9 mouse cellular contexts compared by ENCODE assay signal in the genomic region with DNA sequence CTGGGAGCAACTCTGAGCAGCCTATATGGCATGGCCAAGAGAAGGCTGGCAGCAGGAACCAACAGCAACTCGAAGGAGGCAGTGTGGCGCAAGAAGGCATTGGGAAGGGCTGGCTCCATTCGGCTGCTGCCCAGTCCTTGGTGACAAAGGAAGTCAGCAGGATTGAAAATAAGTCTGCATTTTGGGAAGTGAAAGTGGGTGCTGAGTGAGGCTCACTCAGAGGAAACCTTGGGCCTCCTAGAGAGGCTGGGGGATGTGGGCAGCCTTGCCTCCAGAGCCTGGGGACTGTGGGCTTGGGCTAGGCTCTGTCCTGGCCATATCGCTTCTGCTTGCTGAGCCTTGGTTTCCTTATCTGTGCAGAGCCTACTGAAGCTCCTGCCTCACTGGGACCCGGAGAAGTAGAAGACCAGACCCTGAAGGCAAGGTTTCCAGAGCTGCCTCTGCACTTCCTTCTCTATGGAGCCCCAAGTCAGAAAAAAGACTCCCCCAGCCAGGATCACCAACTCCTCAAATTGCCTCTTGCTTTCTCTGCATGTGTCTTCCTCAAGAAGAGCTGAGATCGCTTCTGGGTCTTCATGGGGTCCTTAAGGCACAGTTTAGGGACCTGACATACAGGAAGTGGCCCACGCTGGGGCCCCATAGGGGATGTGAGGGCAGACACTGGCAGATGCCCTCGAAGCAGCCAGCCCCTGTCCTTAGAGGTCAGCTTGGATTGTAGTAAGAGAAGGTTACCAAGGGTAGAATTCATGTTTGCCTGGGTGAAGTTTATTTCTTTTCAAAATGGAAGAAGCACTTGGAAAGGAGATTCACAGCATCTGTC. TPM values are rescaled to one million over a fixed set of nuclear protein-coding genes. Genes with fewer than 3 reads are reported as not detected.
DNase-seq lines count a peak whose midpoint lies in the region; ATAC-seq and TF ChIP-seq lines count a peak whose summit lies in the region.
"Had no signal": no experiment of that assay in that cellular context is flagged by ENCODE, and none has a peak within 500 bp of the region (broad histone marks: within the 10 kb centered on the region; RNA-seq: fewer than 3 reads in every experiment).

No protein-coding gene starts in this region.

- H3K9ac ChIP-seq in kidney, embryonic 15.5 days, result no peak overlapping the region
- peak overlapping the region; percentile 56 for H3K9ac ChIP-seq in liver, embryonic 12.5 days
- no peak overlapping the region for H3K9ac ChIP-seq in midbrain, embryonic 14.5 days (replicated peaks; ENCODE audit: low read length)

- TF ChIP-seq CTCF in kidney, adult 2 months (conservative IDR thresholded peaks at IDR 0.05; ENCODE audit: insufficient read depth, insufficient read length, low read depth, low read length), result no peak
- TF ChIP-seq CTCF in bone marrow, adult 2 months (IDR thresholded peaks at IDR 0.05; ENCODE audit: control insufficient read depth, insufficient read depth, low read length), result no peak

- H3K27ac ChIP-seq in kidney, adult 2 months (ENCODE audit: insufficient read depth, low read depth, low read length), result no peak overlapping the region
- H3K27ac ChIP-seq in kidney, embryonic 15.5 days, result no peak overlapping the region
- peak overlapping the region; percentile 83 for H3K27ac ChIP-seq in bone marrow, adult 2 months (ENCODE audit: control insufficient read depth, insufficient read depth, low read depth, low read length, poor library complexity)
- H3K27ac ChIP-seq in liver, embryonic 12.5 days, result peak overlapping the region; percentile 86
- H3K27ac ChIP-seq in midbrain, embryonic 14.5 days (replicated peaks; ENCODE audit: low read depth, low read length), result no peak overlapping the region

- no peaks in the 10 kb centered on the region for H3K9me3 ChIP-seq in kidney, embryonic 15.5 days (replicated peaks)
- no peaks in the 10 kb centered on the region for H3K9me3 ChIP-seq in liver, embryonic 12.5 days (replicated peaks)
- H3K9me3 ChIP-seq in midbrain, embryonic 14.5 days (ENCODE audit: control insufficient read depth, low read length), result no peaks in the 10 kb centered on the region

- TF ChIP-seq POLR2A in kidney, adult 2 months (IDR thresholded peaks at IDR 0.05; ENCODE audit: low read depth, low read length), result no peak
- no peak for TF ChIP-seq POLR2A in bone marrow, adult 2 months (IDR thresholded peaks at IDR 0.05; ENCODE audit: borderline replicate concordance, control insufficient read depth, low read depth, low read length)

- 80% methylated on average over 8 of the region's 8 CpGs for WGBS in kidney, adult 2 months
- WGBS in kidney, embryonic 15.5 days, result 76% methylated on average over 8 of the region's 8 CpGs
- 10% methylated on average over 8 of the region's 8 CpGs for WGBS in bone marrow, adult 2 months
- WGBS in liver, embryonic 12.5 days (ENCODE audit: insufficient replicate concordance), result 29% methylated on average over 8 of the region's 8 CpGs
- 83% methylated on average over 8 of the region's 8 CpGs for WGBS in midbrain, embryonic 14.5 days

- H3K36me3 ChIP-seq in kidney, adult 2 months (ENCODE audit: control insufficient read depth, insufficient read depth, low read length), result no peaks in the 10 kb centered on the region
- H3K36me3 ChIP-seq in kidney, embryonic 15.5 days, result no peaks in the 10 kb centered on the region
- no peaks in the 10 kb centered on the region for H3K36me3 ChIP-seq in liver, embryonic 12.5 days
- no peaks in the 10 kb centered on the region for H3K36me3 ChIP-seq in midbrain, embryonic 14.5 days (ENCODE audit: control insufficient read depth, insufficient read depth, low read length)

- H3K4me1 ChIP-seq in kidney, adult 2 months (ENCODE audit: control insufficient read depth, insufficient read depth, low read length), result peaks cover 9% of the 10 kb centered on the region; the same call in 1 of the 2 replicates
- H3K4me1 ChIP-seq in kidney, embryonic 15.5 days, result peaks cover 50% of the 10 kb centered on the region
- peaks cover 11% of the 10 kb centered on the region for H3K4me1 ChIP-seq in bone marrow, adult 2 months (ENCODE audit: control insufficient read depth, insufficient read depth, low read length)
- H3K4me1 ChIP-seq in liver, embryonic 12.5 days, result peaks cover 79% of the 10 kb centered on the region
- peaks cover 14% of the 10 kb centered on the region for H3K4me1 ChIP-seq in midbrain, embryonic 14.5 days (ENCODE audit: control insufficient read depth, insufficient read depth, low read length)

- ATAC-seq in kidney, embryonic 15.5 days (replicated peaks; ENCODE audit: low FRiP score), result no peak
- peak; percentile 75 for ATAC-seq in liver, embryonic 12.5 days
- ATAC-seq in monocyte, adult 5-6 weeks (replicated peaks; ENCODE audit: insufficient number of reproducible peaks, low FRiP score, low TSS enrichment, poor library complexity, severe bottlenecking), result peak; percentile 93
- ATAC-seq in midbrain, embryonic 14.5 days (ENCODE audit: low FRiP score, low TSS enrichment), result no peak

- DNase-seq in kidney, adult 2 months, result peak; percentile 30
- DNase-seq in midbrain, embryonic 14.5 days, result no peak
- DNase-seq in cerebellum, adult 9-10 months, result no peak
- DNase-seq: kidney, postnatal 10 days had no signal

- no peaks in the 10 kb centered on the region for H3K27me3 ChIP-seq in kidney, adult 2 months (replicated peaks; ENCODE audit: control insufficient read depth, insufficient read depth, low read length)
- H3K27me3 ChIP-seq in kidney, embryonic 15.5 days, result 0 out of 2 replicates have a peak, but pooled peaks cover 2% of the 10 kb centered on the region
- H3K27me3 ChIP-seq in liver, embryonic 12.5 days (replicated peaks), result no peaks in the 10 kb centered on the region; the same call in 1 of the 2 replicates
- H3K27me3 ChIP-seq in midbrain, embryonic 14.5 days (ENCODE audit: control insufficient read depth, insufficient read depth, low read length), result no peaks in the 10 kb centered on the region

- no peak overlapping the region for H3K4me2 ChIP-seq in kidney, embryonic 15.5 days
- H3K4me2 ChIP-seq in liver, embryonic 12.5 days, result peak overlapping the region; percentile 56
- no peak overlapping the region for H3K4me2 ChIP-seq in midbrain, embryonic 14.5 days (ENCODE audit: low read length)

- no peak overlapping the region for H3K4me3 ChIP-seq in kidney, adult 2 months (ENCODE audit: insufficient read depth, low read depth, low read length)
- no peak overlapping the region for H3K4me3 ChIP-seq in kidney, embryonic 15.5 days (replicated peaks)
- no peak overlapping the region for H3K4me3 ChIP-seq in bone marrow, adult 2 months (replicated peaks; ENCODE audit: control insufficient read depth, low read depth, low read length)
- H3K4me3 ChIP-seq in liver, embryonic 12.5 days, result peak overlapping the region; percentile 8; the same call in 1 of the 2 replicates
- no peak overlapping the region for H3K4me3 ChIP-seq in midbrain, embryonic 14.5 days (replicated peaks; ENCODE audit: low read depth, low read length)

RNA-seq across cellular contexts. Expression of gene Nol4l, which starts 14.3 kb away (rescaled TPM):
- polyA plus RNA-seq in kidney, adult 2 months (2012; rRNA removed), result 11.9 and 14.5 TPM in 2 replicates
- polyA plus RNA-seq in kidney, embryonic 15.5 days (2015; fragmentation: Nextera tagmentation; extraction: Ambion mirVana), result 13.7 and 14.2 TPM in 2 replicates
- polyA plus RNA-seq in bone marrow, adult 2 months (2011; ENCODE audit: insufficient read depth, insufficient read length, low replicate concordance, missing spikeins), result 4.0 and 7.5 TPM in 2 replicates
- 9.3 and 9.8 TPM in 2 replicates for polyA plus RNA-seq in liver, embryonic 12.5 days (2016; fragmentation: Nextera tagmentation; extraction: Ambion mirVana)
- 1.3 to 3.7 TPM (median 1.4 TPM) in 3 replicates for total RNA-seq in monocyte, adult 5-6 weeks (2017)
- 44.8 and 51.7 TPM in 2 replicates for polyA plus RNA-seq in midbrain, embryonic 14.5 days (2014; fragmentation: Nextera tagmentation; extraction: Ambion mirVana)

RNA-seq across cellular contexts. Expression of gene 4930404H24Rik, which starts 51.5 kb away (rescaled TPM):
- polyA plus RNA-seq in kidney, adult 2 months (2012; rRNA removed), result not detected in 2 replicates
- not detected in 2 replicates for polyA plus RNA-seq in kidney, embryonic 15.5 days (2015; fragmentation: Nextera tagmentation; extraction: Ambion mirVana)
- polyA plus RNA-seq in bone marrow, adult 2 months (2011; ENCODE audit: insufficient read depth, insufficient read length, low replicate concordance, missing spikeins), result not detected in 2 replicates
- not detected in 2 replicates for polyA plus RNA-seq in liver, embryonic 12.5 days (2016; fragmentation: Nextera tagmentation; extraction: Ambion mirVana)
- not detected in 3 replicates for total RNA-seq in monocyte, adult 5-6 weeks (2017)
- polyA plus RNA-seq in midbrain, embryonic 14.5 days (2014; fragmentation: Nextera tagmentation; extraction: Ambion mirVana), result not detected in 2 replicates
- polyA plus RNA-seq: lung, embryonic 16.5 days had no signal

Comparison
In these comparisons a context has a peak if more than half of its experiments do, and no peak if none do; other contexts are left out.
1. H3K27ac ChIP-seq: peak in bone marrow, adult 2 months (single experiment) and liver, embryonic 12.5 days (single experiment); none in kidney, adult 2 months (single experiment), kidney, embryonic 15.5 days (single experiment) and midbrain, embryonic 14.5 days (single experiment).
2. ATAC-seq: peak in liver, embryonic 12.5 days (single experiment) and monocyte, adult 5-6 weeks (single experiment); none in kidney, embryonic 15.5 days (single experiment) and midbrain, embryonic 14.5 days (single experiment).